In genomic region chr12:79381489-79381888, GRCm38 (mm10) we compare ENCODE assay signal across 21 mouse cellular contexts.
A peak's percentile ranks its signal among the peaks of the same experiment; 100 is the strongest.
DNase-seq lines count a peak whose midpoint lies in the region; ATAC-seq and TF ChIP-seq lines count a peak whose summit lies in the region.
"Had no signal": no experiment of that assay in that cellular context is flagged by ENCODE, and none has a peak within 500 bp of the region (broad histone marks: within the 10 kb centered on the region; RNA-seq: fewer than 3 reads in every experiment).

No protein-coding gene starts in this region.

- no peak overlapping the region for H3K27ac ChIP-seq in cerebellum, adult 2 months (ENCODE audit: insufficient read depth, low read length)
- H3K27ac ChIP-seq: forebrain, embryonic 15.5 days; heart, embryonic 10.5 days; hindbrain, embryonic 12.5 days had no signal

- H3K27me3 ChIP-seq in cerebellum, adult 2 months (ENCODE audit: control insufficient read depth, insufficient read depth, low read length) = no peaks in the 10 kb centered on the region
- H3K27me3 ChIP-seq: forebrain, embryonic 15.5 days; hindbrain, embryonic 12.5 days; intestine, embryonic 15.5 days had no signal

- no peak overlapping the region for H3K4me3 ChIP-seq in cerebellum, adult 2 months (replicated peaks; ENCODE audit: insufficient read depth, low read depth, low read length)
- H3K4me3 ChIP-seq: forebrain, embryonic 15.5 days; heart, embryonic 10.5 days; hindbrain, embryonic 12.5 days; intestine, embryonic 15.5 days had no signal

- peak; percentile 65 for DNase-seq in 416B (ENCODE audit: low read depth)
- peak; percentile 12 for DNase-seq in CD4-positive helper T cell, adult 2 months (ENCODE audit: low read depth, low spot score)
- peak; percentile 47 for DNase-seq in induced T-regulatory cell, adult 2 months (ENCODE audit: low read depth)
- DNase-seq in right cerebral cortex, postnatal 36 days (ENCODE audit: low spot score in 2 of 2) = no peak
- DNase-seq in spleen, adult 12 weeks (ENCODE audit: low spot score) = no peak
- no peak for DNase-seq in cerebellum, adult 2 months
- no peak for DNase-seq in thymus, postnatal 36 days
- DNase-seq: adrenal gland, postnatal 25 days; B cell, adult 2 months; cerebellum, adult 9-10 months; cerebellum, postnatal 25 days; gastrocnemius, postnatal 36 days; heart, adult 11 months; heart, postnatal 4 days; kidney, adult 18-20 months had no signal

- no peak for TF ChIP-seq POLR2A in cerebellum, adult 2 months (IDR thresholded peaks at IDR 0.05; ENCODE audit: borderline replicate concordance, insufficient read depth, low read length)

- no peaks in the 10 kb centered on the region for H3K4me1 ChIP-seq in cerebellum, adult 2 months (ENCODE audit: control insufficient read depth, insufficient read depth, low read length)
- H3K4me1 ChIP-seq: forebrain, embryonic 15.5 days; hindbrain, embryonic 12.5 days had no signal

- 86% methylated on average over 3 of the region's 3 CpGs for WGBS in cerebellum, adult 2 months

- peak; percentile 71 for ATAC-seq in activated CD4-positive, CD25-positive, alpha-beta regulatory T cell, adult 4 months
- ATAC-seq: forebrain, embryonic 15.5 days; hindbrain, embryonic 16.5 days; intestine, embryonic 15.5 days had no signal

- no peak for TF ChIP-seq CTCF in cerebellum, adult 2 months (IDR thresholded peaks at IDR 0.05; ENCODE audit: borderline replicate concordance, insufficient read depth, low read depth, low read length)

Comparison
In these comparisons a context has a peak if more than half of its experiments do, and no peak if none do; other contexts are left out.
1. DNase-seq: peak in 416B (single experiment), CD4-positive helper T cell, adult 2 months (single experiment) and induced T-regulatory cell, adult 2 months (single experiment); none in right cerebral cortex, postnatal 36 days (0 of 2), spleen, adult 12 weeks (single experiment), cerebellum, adult 2 months (0 of 2) and thymus, postnatal 36 days (0 of 2).